In genomic region chr17:85256930-85257329, GRCm38 (mm10) we compare ENCODE assay signal across 11 mouse cellular contexts.
DNase-seq lines count a peak whose midpoint lies in the region; ATAC-seq and TF ChIP-seq lines count a peak whose summit lies in the region.
"Had no signal": no experiment of that assay in that cellular context is flagged by ENCODE, and none has a peak within 500 bp of the region (broad histone marks: within the 10 kb centered on the region; RNA-seq: fewer than 3 reads in every experiment).

No protein-coding gene starts in this region.

- no peak for ATAC-seq in kidney, postnatal 0 days (replicated peaks; ENCODE audit: low FRiP score, low read depth)
- no peak for ATAC-seq in kidney, embryonic 14.5 days (ENCODE audit: low FRiP score, low TSS enrichment)
- no peak for ATAC-seq in forebrain, embryonic 16.5 days
- ATAC-seq in liver, embryonic 13.5 days (ENCODE audit: low read depth) = no peak

- no peaks in the 10 kb centered on the region for H3K9me3 ChIP-seq in kidney, postnatal 0 days (replicated peaks; ENCODE audit: low read length)
- H3K9me3 ChIP-seq in kidney, embryonic 14.5 days (ENCODE audit: control insufficient read depth, low read length) = no peaks in the 10 kb centered on the region
- no peaks in the 10 kb centered on the region for H3K9me3 ChIP-seq in forebrain, embryonic 16.5 days (ENCODE audit: control insufficient read depth, low read length)
- H3K9me3 ChIP-seq in liver, embryonic 13.5 days (replicated peaks) = no peaks in the 10 kb centered on the region

- H3K4me1 ChIP-seq in kidney, postnatal 0 days (replicated peaks; ENCODE audit: insufficient read depth, low read length) = no peaks in the 10 kb centered on the region
- no peaks in the 10 kb centered on the region for H3K4me1 ChIP-seq in kidney, embryonic 14.5 days (ENCODE audit: control insufficient read depth, insufficient read depth, low read length)
- peaks cover 7% of the 10 kb centered on the region for H3K4me1 ChIP-seq in forebrain, embryonic 16.5 days (replicated peaks; ENCODE audit: control insufficient read depth, insufficient read depth, low read length)
- no peaks in the 10 kb centered on the region for H3K4me1 ChIP-seq in liver, embryonic 13.5 days (replicated peaks)

- H3K27me3 ChIP-seq in kidney, postnatal 0 days (ENCODE audit: insufficient read depth, low read length) = no peaks in the 10 kb centered on the region
- no peaks in the 10 kb centered on the region for H3K27me3 ChIP-seq in kidney, embryonic 14.5 days (ENCODE audit: control insufficient read depth, insufficient read depth, low read length)
- no peaks in the 10 kb centered on the region for H3K27me3 ChIP-seq in forebrain, embryonic 16.5 days (replicated peaks; ENCODE audit: control insufficient read depth, insufficient read depth, low read length)
- H3K27me3 ChIP-seq in liver, embryonic 13.5 days = peaks cover 6% of the 10 kb centered on the region; the same call in 1 of the 2 replicates

- no peaks in the 10 kb centered on the region for H3K36me3 ChIP-seq in kidney, postnatal 0 days (ENCODE audit: insufficient read depth, low read length)
- H3K36me3 ChIP-seq in kidney, embryonic 14.5 days (ENCODE audit: control insufficient read depth, insufficient read depth, low read length) = no peaks in the 10 kb centered on the region
- no peaks in the 10 kb centered on the region for H3K36me3 ChIP-seq in forebrain, embryonic 16.5 days (ENCODE audit: control insufficient read depth, insufficient read depth)
- no peaks in the 10 kb centered on the region for H3K36me3 ChIP-seq in liver, embryonic 13.5 days

- peak; percentile 3 for DNase-seq in kidney, postnatal 0 days (ENCODE audit: low spot score)
- no peak for DNase-seq in liver, embryonic 13.5 days
- peak; percentile 73 for DNase-seq in retina, embryonic 14.5 days (ENCODE audit: low spot score)
- DNase-seq in adipocyte (ENCODE audit: low spot score) = no peak
- no peak for DNase-seq in urinary bladder, postnatal 14 days (ENCODE audit: low spot score)
- DNase-seq in gastrocnemius, postnatal 25 days = no peak
- DNase-seq: gastrocnemius, postnatal 36 days; kidney, adult 8-10 months; right cerebral cortex, postnatal 14 days had no signal

- TF ChIP-seq CTCF in kidney, postnatal 0 days (IDR thresholded peaks at IDR 0.05; ENCODE audit: low read depth) = no peak

- no peak overlapping the region for H3K27ac ChIP-seq in kidney, postnatal 0 days
- no peak overlapping the region for H3K27ac ChIP-seq in kidney, embryonic 14.5 days (ENCODE audit: low read depth, low read length)
- no peak overlapping the region for H3K27ac ChIP-seq in forebrain, embryonic 16.5 days (ENCODE audit: low read length)
- H3K27ac ChIP-seq in liver, embryonic 13.5 days = no peak overlapping the region

- WGBS in kidney, postnatal 0 days = 30% methylated on average over 9 of the region's 9 CpGs
- WGBS in kidney, embryonic 14.5 days = 27% methylated on average over 9 of the region's 9 CpGs
- under 1% methylated on average over 9 of the region's 9 CpGs for WGBS in forebrain, embryonic 16.5 days
- 30% methylated on average over 9 of the region's 9 CpGs for WGBS in liver, embryonic 13.5 days (ENCODE audit: insufficient replicate concordance)

- no peak overlapping the region for H3K4me2 ChIP-seq in kidney, postnatal 0 days (ENCODE audit: low read length)
- no peak overlapping the region for H3K4me2 ChIP-seq in kidney, embryonic 14.5 days (replicated peaks; ENCODE audit: low read depth, low read length)
- peak overlapping the region; percentile 36 for H3K4me2 ChIP-seq in forebrain, embryonic 16.5 days (ENCODE audit: low read length)
- peak overlapping the region; percentile 12; the same call in 1 of the 2 replicates for H3K4me2 ChIP-seq in liver, embryonic 13.5 days

- no peak overlapping the region for H3K9ac ChIP-seq in kidney, postnatal 0 days (ENCODE audit: low read depth, low read length)
- H3K9ac ChIP-seq in kidney, embryonic 14.5 days (ENCODE audit: low read depth, low read length) = no peak overlapping the region
- H3K9ac ChIP-seq in forebrain, embryonic 16.5 days (replicated peaks; ENCODE audit: low read depth, low read length) = 0 out of 2 replicates have a peak overlapping the region, but pooled peaks have one; percentile 7
- no peak overlapping the region for H3K9ac ChIP-seq in liver, embryonic 13.5 days

- no peak overlapping the region for H3K4me3 ChIP-seq in kidney, postnatal 0 days (replicated peaks; ENCODE audit: low read depth, low read length)
- no peak overlapping the region for H3K4me3 ChIP-seq in kidney, embryonic 14.5 days (ENCODE audit: low read length)
- no peak overlapping the region for H3K4me3 ChIP-seq in forebrain, embryonic 16.5 days (replicated peaks; ENCODE audit: low read length)
- H3K4me3 ChIP-seq in liver, embryonic 13.5 days (replicated peaks) = no peak overlapping the region

Comparison
In these comparisons a context has a peak if more than half of its experiments do, and no peak if none do; other contexts are left out.
1. DNase-seq: peak in kidney, postnatal 0 days (single experiment) and retina, embryonic 14.5 days (single experiment); none in liver, embryonic 13.5 days (single experiment), adipocyte (single experiment), urinary bladder, postnatal 14 days (single experiment) and gastrocnemius, postnatal 25 days (single experiment).
2. H3K4me2 ChIP-seq: peak in forebrain, embryonic 16.5 days (single experiment) and liver, embryonic 13.5 days (single experiment); none in kidney, postnatal 0 days (single experiment) and kidney, embryonic 14.5 days (single experiment).